In the genomic region with DNA sequence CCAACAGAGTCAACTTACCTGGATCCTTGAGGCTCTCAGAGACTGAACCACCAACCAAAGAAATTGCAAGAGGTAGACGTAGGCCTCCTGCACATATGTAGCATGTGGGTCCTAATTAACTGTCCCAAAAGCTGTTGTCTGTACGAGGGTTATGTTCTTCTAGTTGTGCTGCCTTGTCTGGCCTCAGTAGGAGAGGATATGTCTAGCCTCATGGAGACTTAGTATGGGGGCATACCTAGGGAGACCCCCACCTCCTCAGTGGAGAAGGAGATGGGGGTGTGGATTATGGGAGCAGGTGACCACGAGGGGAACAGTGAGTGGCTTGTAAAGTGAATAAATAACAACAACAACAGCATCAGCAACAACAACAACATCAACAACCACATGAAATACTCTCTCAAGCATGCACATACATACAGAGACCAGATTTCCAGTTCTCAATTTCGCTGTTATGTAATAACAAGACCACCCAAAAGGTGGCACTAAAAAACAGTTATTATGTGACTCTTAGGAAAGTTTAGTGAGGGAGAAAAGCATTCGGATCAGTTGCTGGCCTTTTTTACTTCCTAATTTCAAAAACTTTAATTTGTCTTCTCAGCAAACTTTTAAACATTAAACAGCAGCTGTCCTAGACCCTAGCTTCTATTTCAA, we compare ENCODE assay signal across 8 mouse cellular contexts. TPM values are rescaled to one million over a fixed set of nuclear protein-coding genes. Genes with fewer than 3 reads are reported as not detected.
DNase-seq lines count a peak whose midpoint lies in the region; ATAC-seq and TF ChIP-seq lines count a peak whose summit lies in the region.

No protein-coding gene starts in this region.

- H3K4me3 ChIP-seq in liver, postnatal 0 days (ENCODE audit: low read depth, low read length) = no peak overlapping the region
- no peak overlapping the region for H3K4me3 ChIP-seq in liver, embryonic 11.5 days (ENCODE audit: low read depth, low read length)
- H3K4me3 ChIP-seq in forebrain, postnatal 0 days (ENCODE audit: low read depth, low read length) = no peak overlapping the region
- no peak overlapping the region for H3K4me3 ChIP-seq in midbrain, embryonic 16.5 days (ENCODE audit: low read depth, low read length)

- no peak overlapping the region for H3K27ac ChIP-seq in liver, postnatal 0 days (ENCODE audit: low read depth)
- no peak overlapping the region for H3K27ac ChIP-seq in liver, embryonic 11.5 days (ENCODE audit: low read depth, low read length)
- H3K27ac ChIP-seq in forebrain, postnatal 0 days (ENCODE audit: low read depth, low read length) = no peak overlapping the region
- H3K27ac ChIP-seq in midbrain, embryonic 16.5 days (ENCODE audit: low read length) = no peak overlapping the region

- no peak for ATAC-seq in cerebellum, adult (ENCODE audit: insufficient number of reproducible peaks, low FRiP score, low TSS enrichment)
- no peak for ATAC-seq in liver, postnatal 0 days
- ATAC-seq in liver, embryonic 11.5 days (replicated peaks; ENCODE audit: low FRiP score) = no peak
- ATAC-seq in forebrain, postnatal 0 days = peak; percentile 64; the same call in 1 of the 2 replicates
- ATAC-seq in midbrain, embryonic 16.5 days = peak; percentile 66

- H3K4me1 ChIP-seq in liver, postnatal 0 days (ENCODE audit: insufficient read depth) = no peaks in the 10 kb centered on the region
- H3K4me1 ChIP-seq in liver, embryonic 11.5 days (replicated peaks; ENCODE audit: control insufficient read depth, insufficient read depth, low read length) = no peaks in the 10 kb centered on the region
- no peaks in the 10 kb centered on the region for H3K4me1 ChIP-seq in forebrain, postnatal 0 days (ENCODE audit: insufficient read depth)
- H3K4me1 ChIP-seq in midbrain, embryonic 16.5 days (ENCODE audit: control insufficient read depth, insufficient read depth, low read length) = no peaks in the 10 kb centered on the region

- H3K9ac ChIP-seq in liver, postnatal 0 days (replicated peaks) = no peak overlapping the region
- no peak overlapping the region for H3K9ac ChIP-seq in liver, embryonic 11.5 days (ENCODE audit: low read depth, low read length)
- no peak overlapping the region for H3K9ac ChIP-seq in forebrain, postnatal 0 days
- no peak overlapping the region for H3K9ac ChIP-seq in midbrain, embryonic 16.5 days (ENCODE audit: low read depth, low read length)

- TF ChIP-seq CTCF in liver, postnatal 0 days (IDR thresholded peaks at IDR 0.05; ENCODE audit: low read depth) = peak; percentile 23; the same call in 1 of the 2 replicates
- TF ChIP-seq CTCF in forebrain, postnatal 0 days (IDR thresholded peaks at IDR 0.05; ENCODE audit: low read depth) = peak; percentile 69

- H3K9me3 ChIP-seq in liver, postnatal 0 days (ENCODE audit: low read length) = no peaks in the 10 kb centered on the region
- H3K9me3 ChIP-seq in liver, embryonic 11.5 days (ENCODE audit: control insufficient read depth, low read length) = no peaks in the 10 kb centered on the region
- no peaks in the 10 kb centered on the region for H3K9me3 ChIP-seq in forebrain, postnatal 0 days (ENCODE audit: low read length)
- H3K9me3 ChIP-seq in midbrain, embryonic 16.5 days (replicated peaks; ENCODE audit: control insufficient read depth, low read length, poor library complexity, severe bottlenecking) = no peaks in the 10 kb centered on the region

- no peak for TF ChIP-seq EP300 in liver, postnatal 0 days (IDR thresholded peaks at IDR 0.05; ENCODE audit: low read depth)

- DNase-seq in cerebellum, postnatal 10 days = peak; percentile 18 to 46
- DNase-seq in liver, postnatal 0 days = no peak
- DNase-seq in liver, embryonic 11.5 days (ENCODE audit: low spot score) = no peak
- DNase-seq in forebrain, postnatal 0 days = peak; percentile 77
- no peak for DNase-seq in layer of hippocampus, adult 9-10 months (ENCODE audit: low spot score)
- DNase-seq in layer of hippocampus, postnatal 36 days = no peak

- no peaks in the 10 kb centered on the region for H3K27me3 ChIP-seq in liver, postnatal 0 days (ENCODE audit: insufficient read depth, low read length)
- H3K27me3 ChIP-seq in liver, embryonic 11.5 days (replicated peaks; ENCODE audit: control insufficient read depth, insufficient read depth, low read length) = no peaks in the 10 kb centered on the region
- no peaks in the 10 kb centered on the region for H3K27me3 ChIP-seq in forebrain, postnatal 0 days (ENCODE audit: insufficient read depth, low read length)
- H3K27me3 ChIP-seq in midbrain, embryonic 16.5 days (ENCODE audit: control insufficient read depth, insufficient read depth, low read depth, low read length) = no peaks in the 10 kb centered on the region

- no peaks in the 10 kb centered on the region for H3K36me3 ChIP-seq in liver, postnatal 0 days (replicated peaks; ENCODE audit: insufficient read depth, low read length)
- no peaks in the 10 kb centered on the region for H3K36me3 ChIP-seq in liver, embryonic 11.5 days (ENCODE audit: control insufficient read depth, insufficient read depth, low read length)
- H3K36me3 ChIP-seq in forebrain, postnatal 0 days (ENCODE audit: insufficient read depth) = no peaks in the 10 kb centered on the region
- H3K36me3 ChIP-seq in midbrain, embryonic 16.5 days (ENCODE audit: control insufficient read depth, insufficient read depth, low read length) = no peaks in the 10 kb centered on the region

- WGBS in liver, postnatal 0 days (ENCODE audit: insufficient replicate concordance) = 39% methylated on average over 5 of the region's 5 CpGs
- WGBS in liver, embryonic 11.5 days = 50% methylated on average over 5 of the region's 5 CpGs
- WGBS in forebrain, postnatal 0 days = 58% methylated on average over 5 of the region's 5 CpGs
- 56% methylated on average over 5 of the region's 5 CpGs for WGBS in midbrain, embryonic 16.5 days

- no peak overlapping the region for H3K4me2 ChIP-seq in liver, postnatal 0 days (ENCODE audit: low read depth, low read length)
- no peak overlapping the region for H3K4me2 ChIP-seq in liver, embryonic 11.5 days
- H3K4me2 ChIP-seq in forebrain, postnatal 0 days (ENCODE audit: low read depth) = no peak overlapping the region
- no peak overlapping the region for H3K4me2 ChIP-seq in midbrain, embryonic 16.5 days (ENCODE audit: low read length)

RNA-seq across cellular contexts. Expression of a gene that starts 17.0 kb away (rescaled TPM):
- polyA plus RNA-seq in liver, postnatal 0 days (2015; fragmentation: Nextera tagmentation; extraction: Ambion mirVana) = 5.2 and 7.0 TPM in 2 replicates
- polyA plus RNA-seq in liver, embryonic 11.5 days (2014; fragmentation: Nextera tagmentation; extraction: Ambion mirVana) = 23.6 and 25.6 TPM in 2 replicates
- 12.5 and 13.8 TPM in 2 replicates for total RNA-seq in forebrain, postnatal 0 days (2014; rRNA removed)
- polyA plus RNA-seq in forebrain, postnatal 0 days (2015; fragmentation: Nextera tagmentation; extraction: Ambion mirVana) = 3.7 and 5.1 TPM in 2 replicates
- 6.1 and 7.5 TPM in 2 replicates for polyA plus RNA-seq in midbrain, embryonic 16.5 days (2015; fragmentation: Nextera tagmentation; extraction: Ambion mirVana)
- total RNA-seq in layer of hippocampus, postnatal 36 days (2021) = 10 to 100 TPM; 27.8 to 35.9 TPM

Comparison
In these comparisons a context has a peak if more than half of its experiments do, and no peak if none do; other contexts are left out.
1. DNase-seq: peak in cerebellum, postnatal 10 days (2 of 2) and forebrain, postnatal 0 days (single experiment); none in liver, postnatal 0 days (single experiment), liver, embryonic 11.5 days (single experiment), layer of hippocampus, adult 9-10 months (single experiment) and layer of hippocampus, postnatal 36 days (0 of 2).
2. ATAC-seq: peak in forebrain, postnatal 0 days (single experiment) and midbrain, embryonic 16.5 days (single experiment); none in cerebellum, adult (single experiment), liver, postnatal 0 days (single experiment) and liver, embryonic 11.5 days (single experiment).